Mouse (Mus musculus) stomach, adult 2 months (tissue): ENCODE measurements around the gene Col6a5. TPM values are rescaled to one million over a fixed set of nuclear protein-coding genes. Genes with fewer than 3 reads are reported as not detected.

Experiments
- polyA plus RNA-seq: library from polyadenylated mRNA; depleted of rRNA; stranded (reverse); fragments of >200 nt; gene quantifications from 2 replicates; pipeline ENCODE4 v1.2.3, GENCODE M21; 2012; rRNA removed

The Col6a5 gene
- 1.3 TPM in 2 replicates for polyA plus RNA-seq

GRCm38 (mm10) chr9:105960533-105960932, at the start of gene Col6a5:
Gene Col6a5, minus strand, starts transcription at chr9:105960643.

GRCm38 (mm10) chr9:105827791-105828385, 132.6 kb downstream of the Col6a5 start, which contains the start of gene Col6a6:
Gene Col6a6, minus strand, starts transcription at chr9:105828160.

Other genes with a start within 250 kb of the Col6a5 start
- gene Col6a6, start 132.5 kb downstream of the Col6a5 start, polyA plus RNA-seq: 0.02 and 0.04 TPM in 2 replicates
- 1.7 and 2.4 TPM in 2 replicates for gene Col6a4, start 136.1 kb upstream of the Col6a5 start, polyA plus RNA-seq
- 0.83 and 1.0 TPM in 2 replicates for gene Glyctk, start 197.5 kb upstream of the Col6a5 start, polyA plus RNA-seq
- 13.8 and 19.5 TPM in 2 replicates for gene Wdr82, start 210.3 kb upstream of the Col6a5 start, polyA plus RNA-seq
- 14.5 and 21.8 TPM in 2 replicates for gene Ppm1m, start 239.1 kb upstream of the Col6a5 start, polyA plus RNA-seq
- gene Twf2, start 242.5 kb upstream of the Col6a5 start, polyA plus RNA-seq: 19.4 and 22.7 TPM in 2 replicates